Mouse (Mus musculus): ENCODE data around the gene Prkcq. TPM values are rescaled to one million over a fixed set of nuclear protein-coding genes. Genes with fewer than 3 reads are reported as not detected.
A peak's percentile ranks its signal among the peaks of the same experiment; 100 is the strongest.

The Prkcq gene
- polyA plus RNA-seq, 1 experiment = not detected

- TF ChIP-seq POLR2A (IDR thresholded peaks at IDR 0.05; ENCODE audit: insufficient read depth, low read depth, low read length) (no peak), CTCF (IDR thresholded peaks at IDR 0.05; ENCODE audit: insufficient read depth, low read depth, low read length) (no peak)
- no peak overlapping the region for H3K4me3 ChIP-seq (ENCODE audit: insufficient read depth, low read depth, low read length)
- no peak overlapping the region for H3K27ac ChIP-seq (ENCODE audit: insufficient read depth, low read depth, low read length)
- 65% methylated on average over 18 of the region's 18 CpGs for WGBS
- H3K4me1 ChIP-seq (ENCODE audit: control insufficient read depth, insufficient read depth, low read length) = no peaks in the 10 kb centered on the region
Observed at GRCm38 (mm10) chr2:11287834-11288530, 116.1 kb downstream of the Prkcq start.

DNA sequence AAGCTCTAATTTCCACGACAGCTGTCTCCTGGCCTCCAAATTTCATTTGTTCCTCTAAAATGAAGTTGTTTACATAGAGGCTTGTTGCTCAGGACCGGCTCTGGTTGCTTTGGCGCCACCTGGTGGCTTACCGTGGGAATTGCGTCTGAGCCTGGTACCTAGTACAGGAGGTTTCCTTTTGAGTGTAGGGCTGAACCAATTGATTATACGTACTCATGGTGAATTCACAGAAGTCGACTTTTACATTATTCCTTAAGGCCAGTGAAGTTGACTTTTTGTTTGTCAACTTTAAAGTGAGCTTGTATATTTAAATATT, 116.6 kb downstream of the Prkcq start:
- TF ChIP-seq CTCF (IDR thresholded peaks at IDR 0.05; ENCODE audit: insufficient read depth, low read depth, low read length) = peak; percentile 94
- no peak for TF ChIP-seq POLR2A (IDR thresholded peaks at IDR 0.05; ENCODE audit: insufficient read depth, low read depth, low read length)
- Histone ChIP-seq H3K4me3 (ENCODE audit: insufficient read depth, low read depth, low read length) (no peak overlapping the region), H3K4me1 (ENCODE audit: control insufficient read depth, insufficient read depth, low read length) (no peaks in the 10 kb centered on the region), H3K27ac (ENCODE audit: insufficient read depth, low read depth, low read length) (no peak overlapping the region)
- 3% methylated on average over 7 of the region's 7 CpGs for WGBS

GRCm38 (mm10) chr2:11290931-11291330, 119.0 kb downstream of the Prkcq start:
- H3K4me1 ChIP-seq (ENCODE audit: control insufficient read depth, insufficient read depth, low read length) = no peaks in the 10 kb centered on the region
- no peak overlapping the region for H3K27ac ChIP-seq (ENCODE audit: insufficient read depth, low read depth, low read length)
- no peak overlapping the region for H3K4me3 ChIP-seq (ENCODE audit: insufficient read depth, low read depth, low read length)
- WGBS = 88% methylated on average over 6 of the region's 6 CpGs
- TF ChIP-seq POLR2A (IDR thresholded peaks at IDR 0.05; ENCODE audit: insufficient read depth, low read depth, low read length) = no peak
- no peak for TF ChIP-seq CTCF (IDR thresholded peaks at IDR 0.05; ENCODE audit: insufficient read depth, low read depth, low read length)

GRCm38 (mm10) chr2:11291570-11292405, 119.9 kb downstream of the Prkcq start:
- WGBS = 45% methylated on average over 9 of the region's 9 CpGs
- no peak for TF ChIP-seq CTCF (IDR thresholded peaks at IDR 0.05; ENCODE audit: insufficient read depth, low read depth, low read length)
- TF ChIP-seq POLR2A (IDR thresholded peaks at IDR 0.05; ENCODE audit: insufficient read depth, low read depth, low read length) = no peak
- H3K27ac ChIP-seq (ENCODE audit: insufficient read depth, low read depth, low read length) = no peak overlapping the region
- H3K4me3 ChIP-seq (ENCODE audit: insufficient read depth, low read depth, low read length) = no peak overlapping the region
- H3K4me1 ChIP-seq (ENCODE audit: control insufficient read depth, insufficient read depth, low read length) = no peaks in the 10 kb centered on the region

DNA sequence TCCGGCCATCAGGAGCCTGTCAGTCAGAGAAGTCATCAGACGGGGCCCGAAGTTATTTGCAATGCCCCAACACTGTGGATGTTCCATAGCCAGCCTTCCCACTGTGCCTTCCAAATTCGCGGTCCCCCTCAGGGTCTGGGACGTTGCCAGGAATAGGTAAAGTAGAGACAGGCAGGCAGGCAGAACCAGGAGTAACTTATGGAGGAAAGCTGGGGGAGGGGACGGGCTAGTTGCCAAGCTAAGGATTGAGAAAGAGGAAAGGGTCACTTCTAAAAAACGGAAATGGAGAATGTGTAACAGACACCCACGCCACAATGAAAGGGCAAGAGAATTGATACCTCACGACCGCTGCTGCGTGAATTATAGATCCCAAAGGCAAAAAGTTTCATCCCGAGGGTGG, 121.2 kb downstream of the Prkcq start:
- no peak overlapping the region for H3K4me3 ChIP-seq (ENCODE audit: insufficient read depth, low read depth, low read length)
- no peaks in the 10 kb centered on the region for H3K4me1 ChIP-seq (ENCODE audit: control insufficient read depth, insufficient read depth, low read length)
- TF ChIP-seq POLR2A (IDR thresholded peaks at IDR 0.05; ENCODE audit: insufficient read depth, low read depth, low read length) (no peak), CTCF (IDR thresholded peaks at IDR 0.05; ENCODE audit: insufficient read depth, low read depth, low read length) (no peak)
- H3K27ac ChIP-seq (ENCODE audit: insufficient read depth, low read depth, low read length) = no peak overlapping the region
- 87% methylated on average over 13 of the region's 13 CpGs for WGBS

- 91% methylated on average over 5 of the region's 5 CpGs for WGBS
- Histone ChIP-seq H3K4me1 (ENCODE audit: control insufficient read depth, insufficient read depth, low read length) (no peaks in the 10 kb centered on the region), H3K27ac (ENCODE audit: insufficient read depth, low read depth, low read length) (no peak overlapping the region), H3K4me3 (ENCODE audit: insufficient read depth, low read depth, low read length) (no peak overlapping the region)
- no peak for TF ChIP-seq CTCF (IDR thresholded peaks at IDR 0.05; ENCODE audit: insufficient read depth, low read depth, low read length)
- no peak for TF ChIP-seq POLR2A (IDR thresholded peaks at IDR 0.05; ENCODE audit: insufficient read depth, low read depth, low read length)
Observed at GRCm38 (mm10) chr2:11294643-11295191, 122.8 kb downstream of the Prkcq start.

GRCm38 (mm10) chr2:11298811-11299210, 126.9 kb downstream of the Prkcq start:
- Histone ChIP-seq H3K4me1 (ENCODE audit: control insufficient read depth, insufficient read depth, low read length) (no peaks in the 10 kb centered on the region), H3K27ac (ENCODE audit: insufficient read depth, low read depth, low read length) (no peak overlapping the region), H3K4me3 (ENCODE audit: insufficient read depth, low read depth, low read length) (no peak overlapping the region)
- TF ChIP-seq POLR2A (IDR thresholded peaks at IDR 0.05; ENCODE audit: insufficient read depth, low read depth, low read length) (no peak), CTCF (IDR thresholded peaks at IDR 0.05; ENCODE audit: insufficient read depth, low read depth, low read length) (no peak)
- WGBS = 92% methylated on average over 7 of the region's 7 CpGs

DNA sequence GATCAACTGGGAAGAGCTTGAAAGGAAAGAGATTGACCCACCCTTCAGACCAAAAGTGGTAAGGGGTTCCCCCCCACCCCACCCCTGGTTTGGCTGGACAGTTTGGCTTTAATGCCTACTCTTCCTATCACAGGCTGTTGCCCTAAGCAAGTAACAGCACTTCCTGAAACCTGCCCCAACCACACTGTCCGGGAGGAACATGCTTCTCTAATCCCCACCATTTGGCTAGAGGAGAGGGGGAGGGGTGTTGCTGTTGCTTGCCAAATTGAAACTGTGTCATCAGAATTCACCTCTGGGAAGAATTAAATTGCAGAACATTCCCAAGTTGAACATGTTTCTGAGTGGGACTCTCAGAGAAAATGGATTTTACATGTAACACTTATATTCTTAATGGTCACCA, 127.5 kb downstream of the Prkcq start:
- H3K4me3 ChIP-seq (ENCODE audit: insufficient read depth, low read depth, low read length) = no peak overlapping the region
- 63% methylated on average over 1 of the region's 1 CpGs for WGBS
- no peak for TF ChIP-seq POLR2A (IDR thresholded peaks at IDR 0.05; ENCODE audit: insufficient read depth, low read depth, low read length)
- TF ChIP-seq CTCF (IDR thresholded peaks at IDR 0.05; ENCODE audit: insufficient read depth, low read depth, low read length) = no peak
- H3K27ac ChIP-seq (ENCODE audit: insufficient read depth, low read depth, low read length) = no peak overlapping the region
- H3K4me1 ChIP-seq (ENCODE audit: control insufficient read depth, insufficient read depth, low read length) = no peaks in the 10 kb centered on the region

DNA sequence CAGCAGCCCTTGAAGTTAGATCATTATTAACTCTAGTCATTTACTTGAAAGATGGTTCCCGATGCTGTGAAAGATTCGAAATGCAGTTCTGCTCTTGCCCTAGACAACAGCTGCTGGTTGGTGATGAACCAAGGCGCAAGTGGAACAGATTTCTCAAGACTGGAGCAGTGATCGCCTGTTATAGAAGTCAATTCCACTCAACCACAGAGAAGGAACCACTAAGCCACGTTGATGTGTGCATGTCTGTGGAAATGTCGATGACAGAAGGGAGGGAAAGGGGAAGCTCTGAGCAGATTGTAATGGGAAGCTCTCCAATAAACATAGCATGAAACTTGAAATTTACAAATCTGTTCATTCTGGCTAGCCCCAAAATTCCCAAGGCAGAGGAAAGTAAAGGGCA, 128.5 kb downstream of the Prkcq start:
- Histone ChIP-seq H3K4me1 (ENCODE audit: control insufficient read depth, insufficient read depth, low read length) (no peaks in the 10 kb centered on the region), H3K27ac (ENCODE audit: insufficient read depth, low read depth, low read length) (no peak overlapping the region), H3K4me3 (ENCODE audit: insufficient read depth, low read depth, low read length) (no peak overlapping the region)
- WGBS = 83% methylated on average over 6 of the region's 6 CpGs
- TF ChIP-seq CTCF (IDR thresholded peaks at IDR 0.05; ENCODE audit: insufficient read depth, low read depth, low read length) (no peak), POLR2A (IDR thresholded peaks at IDR 0.05; ENCODE audit: insufficient read depth, low read depth, low read length) (no peak)

All from olfactory bulb, adult 2 months (tissue).